Mouse (Mus musculus): ENCODE measurements around the gene Ndc80. TPM values are rescaled to one million over a fixed set of nuclear protein-coding genes. Genes with fewer than 3 reads are reported as not detected.

Ndc80 gene
- total and polyA plus RNA-seq, 2 experiments from 2014 or later: 4.0 to 5.7 TPM

DNA sequence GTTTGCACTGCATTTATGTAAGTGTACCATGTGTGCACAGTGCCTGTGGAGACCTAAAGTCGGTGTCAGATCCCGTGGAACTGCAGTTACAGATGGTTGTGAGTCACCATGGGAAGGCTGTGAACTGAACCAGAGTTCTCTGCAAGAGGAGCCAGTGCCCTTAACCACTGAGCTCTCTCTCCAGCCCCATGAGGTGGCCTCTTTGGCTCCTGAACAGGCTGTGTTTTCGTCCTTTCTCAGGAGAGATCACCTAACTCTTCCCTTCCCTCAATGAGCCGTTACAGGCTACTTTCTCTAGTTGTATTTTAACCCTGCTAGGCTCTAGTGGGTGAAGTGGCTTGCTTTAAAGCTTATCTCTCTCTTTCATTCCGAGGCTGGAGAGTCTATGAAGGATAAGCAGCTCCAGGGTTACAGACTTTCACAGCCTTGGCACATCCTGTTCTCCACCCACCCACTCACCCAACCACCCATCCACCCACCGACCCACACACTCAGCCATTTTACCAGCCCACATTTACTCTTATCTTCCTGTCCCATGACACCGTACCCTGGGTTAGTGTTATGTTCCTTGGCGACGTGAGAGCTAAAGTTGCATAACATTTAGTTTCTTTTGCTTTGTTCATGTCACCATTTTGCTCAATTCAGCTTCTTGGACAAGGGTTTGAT, 35.9 kb downstream of the Ndc80 start:
- WGBS: 85% methylated on average over 9 of the region's 9 CpGs
- H3K36me3 ChIP-seq (ENCODE audit: insufficient read depth): no peaks in the 10 kb centered on the region
- H3K27ac ChIP-seq (ENCODE audit: low read depth, low read length): no peak overlapping the region
- H3K9me3 ChIP-seq (ENCODE audit: low read length): no peaks in the 10 kb centered on the region
- H3K4me2 ChIP-seq (ENCODE audit: low read depth): no peak overlapping the region
- DNase-seq (no peak), ATAC-seq (no peak)
- no peak for TF ChIP-seq CTCF (IDR thresholded peaks at IDR 0.05; ENCODE audit: low read depth)
- no peak overlapping the region for H3K4me3 ChIP-seq (ENCODE audit: low read depth, low read length)
- H3K4me1 ChIP-seq (ENCODE audit: insufficient read depth): no peaks in the 10 kb centered on the region
- H3K27me3 ChIP-seq (ENCODE audit: insufficient read depth, low read length): no peaks in the 10 kb centered on the region
- H3K9ac ChIP-seq: no peak overlapping the region

DNA sequence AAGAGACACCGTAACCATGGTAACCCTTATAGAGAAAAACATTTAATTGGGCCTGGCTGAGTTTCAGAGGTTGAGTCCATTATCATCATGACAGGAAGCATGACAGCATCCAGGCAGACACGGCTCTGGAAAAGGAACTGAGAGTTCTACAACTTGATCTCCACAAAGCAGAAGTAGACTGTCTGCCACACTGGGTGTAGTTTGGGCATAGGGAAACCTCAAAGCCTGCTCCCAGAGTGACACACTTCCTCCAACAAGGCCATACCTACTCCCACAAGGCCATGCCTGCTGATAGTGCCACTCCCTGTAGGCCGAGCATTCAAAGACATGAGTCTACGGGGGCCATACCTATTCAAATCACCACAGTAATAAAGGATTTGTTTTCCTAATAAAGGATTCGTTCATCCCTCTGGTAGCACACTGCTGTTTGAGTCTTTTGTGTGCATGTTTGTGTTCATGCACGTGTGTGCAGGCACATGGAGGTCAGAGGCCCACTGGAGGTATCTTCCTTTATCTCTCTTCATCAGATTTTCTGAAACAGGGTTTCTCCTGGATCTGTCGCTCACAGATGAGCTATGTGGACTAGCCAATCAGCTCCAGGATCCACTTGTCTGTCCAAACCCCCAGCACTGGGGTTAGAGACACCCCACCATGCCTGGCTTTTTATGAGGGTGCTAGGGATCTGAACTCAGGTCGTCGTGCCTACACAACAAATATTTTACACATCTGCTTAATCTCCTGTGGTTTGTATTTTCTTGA, 36.8 kb downstream of the Ndc80 start:
- DNase-seq (no peak), ATAC-seq (no peak)
- Histone ChIP-seq H3K9me3 (ENCODE audit: low read length) (no peaks in the 10 kb centered on the region), H3K27ac (ENCODE audit: low read depth, low read length) (no peak overlapping the region), H3K4me2 (ENCODE audit: low read depth) (no peak overlapping the region), H3K4me1 (ENCODE audit: insufficient read depth) (no peaks in the 10 kb centered on the region), H3K36me3 (ENCODE audit: insufficient read depth) (no peaks in the 10 kb centered on the region), H3K27me3 (ENCODE audit: insufficient read depth, low read length) (no peaks in the 10 kb centered on the region), H3K9ac (no peak overlapping the region), H3K4me3 (ENCODE audit: low read depth, low read length) (no peak overlapping the region)
- 73% methylated on average over 9 of the region's 9 CpGs for WGBS
- TF ChIP-seq CTCF (IDR thresholded peaks at IDR 0.05; ENCODE audit: low read depth): no peak

DNA sequence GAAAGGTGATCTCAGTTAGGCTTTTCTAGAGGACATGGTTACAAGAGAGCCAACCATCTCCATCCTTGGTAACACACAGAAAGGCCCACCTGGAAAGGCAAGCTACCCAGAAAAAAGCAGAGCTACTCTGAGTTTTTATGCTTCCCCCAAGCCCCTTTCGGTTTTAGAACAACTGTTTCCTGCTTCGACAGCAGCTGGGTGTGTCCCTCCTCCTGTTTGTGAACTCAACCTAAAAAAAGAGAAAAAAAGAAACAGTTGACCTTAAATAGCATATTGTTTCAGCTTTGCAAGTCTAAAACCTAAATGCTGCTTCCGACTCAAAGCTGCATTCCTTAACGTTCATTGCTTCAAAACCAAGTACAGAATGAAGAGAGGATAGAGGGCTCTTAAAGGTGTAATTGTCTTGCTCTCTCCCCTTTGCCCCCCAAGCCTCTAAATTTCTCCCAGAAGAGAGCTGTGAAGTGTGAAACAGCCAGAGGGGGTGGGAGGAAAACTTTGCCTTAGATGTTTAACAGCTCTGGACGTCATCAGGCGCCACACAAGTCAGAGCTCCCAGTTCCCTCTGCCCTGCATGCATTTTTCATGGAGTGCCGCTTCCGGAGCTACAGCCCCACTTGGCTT, 40.3 kb downstream of the Ndc80 start:
- TF ChIP-seq CTCF (IDR thresholded peaks at IDR 0.05; ENCODE audit: low read depth): no peak
- H3K4me2 ChIP-seq (ENCODE audit: low read depth): no peak overlapping the region; the same call in 1 of the 2 replicates
- H3K36me3 ChIP-seq (ENCODE audit: insufficient read depth): no peaks in the 10 kb centered on the region
- ATAC-seq (no peak), DNase-seq (no peak)
- whole genome bisulfite sequencing: 52% methylated on average over 8 of the region's 8 CpGs
- H3K9ac ChIP-seq: no peak overlapping the region
- no peaks in the 10 kb centered on the region for H3K9me3 ChIP-seq (ENCODE audit: low read length)
- H3K4me1 ChIP-seq (ENCODE audit: insufficient read depth): no peaks in the 10 kb centered on the region
- no peaks in the 10 kb centered on the region for H3K27me3 ChIP-seq (ENCODE audit: insufficient read depth, low read length)
- H3K27ac ChIP-seq (ENCODE audit: low read depth, low read length): no peak overlapping the region
- no peak overlapping the region for H3K4me3 ChIP-seq (ENCODE audit: low read depth, low read length)

DNA sequence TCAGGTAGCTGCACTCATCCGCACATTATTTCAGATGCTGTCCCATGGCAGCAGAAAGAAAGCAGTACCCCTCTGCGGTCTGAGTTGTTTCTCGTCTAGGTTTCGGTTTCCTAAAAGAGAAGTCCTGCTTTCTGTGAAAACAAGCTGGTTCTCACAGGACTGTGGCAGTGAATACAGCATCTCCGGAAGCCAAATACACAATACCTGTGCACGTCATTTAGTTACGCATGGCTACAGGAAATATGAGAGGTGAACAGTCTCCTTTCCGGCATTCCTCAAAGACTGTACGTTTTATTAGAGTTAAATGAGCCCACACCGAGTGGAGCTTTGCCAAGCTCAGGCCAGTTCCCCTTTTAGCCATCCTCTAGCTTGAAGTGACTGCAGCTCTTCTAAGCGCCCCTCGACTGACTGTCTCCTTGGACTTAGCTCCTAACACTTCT, 40.8 kb downstream of the Ndc80 start:
- Histone ChIP-seq H3K9me3 (ENCODE audit: low read length) (no peaks in the 10 kb centered on the region), H3K36me3 (ENCODE audit: insufficient read depth) (no peaks in the 10 kb centered on the region), H3K27ac (ENCODE audit: low read depth, low read length) (peak overlapping the region; percentile 4; the same call in 1 of the 2 replicates), H3K4me3 (ENCODE audit: low read depth, low read length) (no peak overlapping the region), H3K4me1 (ENCODE audit: insufficient read depth) (no peaks in the 10 kb centered on the region), H3K27me3 (ENCODE audit: insufficient read depth, low read length) (no peaks in the 10 kb centered on the region), H3K4me2 (ENCODE audit: low read depth) (peak overlapping the region; percentile 15), H3K9ac (peak overlapping the region; percentile 18; the same call in 1 of the 2 replicates)
- DNase-seq (no peak), ATAC-seq (no peak)
- TF ChIP-seq CTCF (IDR thresholded peaks at IDR 0.05; ENCODE audit: low read depth): no peak
- 46% methylated on average over 12 of the region's 12 CpGs for WGBS

DNA sequence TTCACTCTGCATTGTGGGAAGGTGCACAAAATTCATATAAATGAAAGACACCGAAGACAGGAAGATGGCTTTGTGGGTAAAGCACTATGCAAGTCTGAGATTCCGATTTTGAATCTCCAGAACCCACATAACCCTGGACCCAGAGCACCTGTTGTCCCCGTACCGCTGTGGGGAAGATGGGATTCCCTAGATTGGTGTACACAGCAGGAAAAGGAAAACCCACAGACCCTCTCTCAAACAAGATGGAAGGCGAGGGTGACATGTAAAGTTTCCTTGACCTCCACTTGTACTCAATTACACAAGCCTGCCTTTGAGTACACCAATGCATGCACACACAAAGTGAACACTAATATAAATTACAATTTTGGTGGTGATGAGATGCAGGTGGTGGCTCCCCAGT, 41.9 kb downstream of the Ndc80 start:
- WGBS: 90% methylated on average over 5 of the region's 5 CpGs
- Histone ChIP-seq H3K9me3 (ENCODE audit: low read length) (no peaks in the 10 kb centered on the region), H3K4me2 (ENCODE audit: low read depth) (no peak overlapping the region), H3K4me3 (ENCODE audit: low read depth, low read length) (no peak overlapping the region), H3K4me1 (ENCODE audit: insufficient read depth) (no peaks in the 10 kb centered on the region), H3K9ac (no peak overlapping the region), H3K36me3 (ENCODE audit: insufficient read depth) (no peaks in the 10 kb centered on the region), H3K27ac (ENCODE audit: low read depth, low read length) (no peak overlapping the region), H3K27me3 (ENCODE audit: insufficient read depth, low read length) (no peaks in the 10 kb centered on the region)
- no peak for TF ChIP-seq CTCF (IDR thresholded peaks at IDR 0.05; ENCODE audit: low read depth)
- ATAC-seq (no peak), DNase-seq (no peak)

DNA sequence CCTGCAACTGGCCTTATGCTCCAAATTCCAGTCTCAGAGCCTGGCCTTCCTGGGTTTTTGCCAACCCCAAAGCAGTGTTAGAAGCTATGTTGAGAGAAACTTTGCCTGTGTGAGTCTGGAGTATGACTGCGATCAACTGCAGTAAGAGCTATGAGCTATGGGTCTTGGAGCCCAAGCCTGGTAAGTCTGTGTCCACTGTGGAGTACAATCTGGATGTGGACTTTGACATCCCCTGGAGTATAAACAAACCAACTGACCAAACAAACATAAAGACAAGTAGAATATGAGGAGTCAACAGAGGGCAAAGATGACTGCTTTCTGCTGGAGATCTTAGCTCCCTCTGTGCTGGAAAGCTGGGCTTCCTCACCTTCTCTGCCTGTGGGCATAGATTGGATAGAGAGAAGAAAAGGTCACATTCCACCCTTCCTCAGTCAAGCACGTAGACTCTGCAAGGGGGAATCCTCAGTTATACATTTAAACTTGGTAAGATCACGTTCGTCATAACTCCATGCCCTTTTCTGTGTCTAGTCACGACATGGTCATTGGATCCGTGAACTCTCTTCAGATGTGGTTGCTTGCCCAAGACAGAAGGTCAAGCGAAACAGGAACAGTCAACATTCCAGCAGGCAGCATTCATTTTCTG, 43.1 kb downstream of the Ndc80 start:
- no peak overlapping the region for H3K4me2 ChIP-seq (ENCODE audit: low read depth)
- WGBS: 89% methylated on average over 7 of the region's 7 CpGs
- ATAC-seq (no peak), DNase-seq (no peak)
- no peaks in the 10 kb centered on the region for H3K9me3 ChIP-seq (ENCODE audit: low read length)
- H3K27ac ChIP-seq (ENCODE audit: low read depth, low read length): no peak overlapping the region
- no peaks in the 10 kb centered on the region for H3K36me3 ChIP-seq (ENCODE audit: insufficient read depth)
- H3K4me3 ChIP-seq (ENCODE audit: low read depth, low read length): no peak overlapping the region
- H3K27me3 ChIP-seq (ENCODE audit: insufficient read depth, low read length): no peaks in the 10 kb centered on the region
- no peak for TF ChIP-seq CTCF (IDR thresholded peaks at IDR 0.05; ENCODE audit: low read depth)
- H3K4me1 ChIP-seq (ENCODE audit: insufficient read depth): no peaks in the 10 kb centered on the region
- no peak overlapping the region for H3K9ac ChIP-seq

All from forebrain, postnatal 0 days (tissue).